Mouse (Mus musculus) heart, adult 2 months (tissue): ENCODE results near the gene Wfikkn2.

Experiments used
- CTCF ChIP-seq: fragments of 200-600 bp; IDR thresholded peaks from 2 replicates; pipeline ENCODE4 v1.8.1; 2022; ENCODE audit warnings: antibody characterized with exemption, mild to moderate bottlenecking, moderate library complexity
- EP300 ChIP-seq: fragments of 200-500 bp; IDR thresholded peaks from 2 replicates; pipeline ENCODE4 v1.6.1; 2011; ENCODE audit warnings: low read depth, low read length, control low read depth; ENCODE audit not compliant: insufficient read depth
- POLR2A ChIP-seq: fragments of 200-500 bp; IDR thresholded peaks from 2 replicates; pipeline ENCODE4 v1.6.1; 2011; ENCODE audit warnings: mild to moderate bottlenecking, low read depth, low read length, control low read depth; ENCODE audit not compliant: insufficient read depth

- TF ChIP-seq POLR2A (no peak), CTCF (no peak), EP300 (no peak)
Measured at GRCm38 (mm10) chr11:94230244-94230643, 15.6 kb downstream of the Wfikkn2 start.
